Mouse (Mus musculus) hindbrain, embryonic 16.5 days (tissue): Measurements from ENCODE around the gene Myo18b. TPM values are rescaled to one million over a fixed set of nuclear protein-coding genes. Genes with fewer than 3 reads are reported as not detected.

ENCODE experiments used
- ATAC-seq: fragments of 200-750 bp; cut with Nextera tagmentation; 2 replicates; pipeline ENCODE4 v1.8.0; 2017; ENCODE audit warnings: moderate TSS enrichment, moderate library complexity
- H3K27ac ChIP-seq: fragments of 300-500 bp; sonication (generic); 2 replicates; pipeline ENCODE4 v1.5.1; 2014; ENCODE audit warnings: low read depth, mild to moderate bottlenecking, control low read depth, low read length, moderate library complexity
- H3K27me3 ChIP-seq: fragments of 300-500 bp; sonication (generic); replicated peaks from 2 replicates; pipeline ENCODE4 v1.6.1; 2014; ENCODE audit warnings: low read length; ENCODE audit not compliant: control insufficient read depth, insufficient read depth
- H3K36me3 ChIP-seq: fragments of 300-500 bp; sonication (generic); 2 replicates; pipeline ENCODE4 v1.6.1; 2014; ENCODE audit warnings: mild to moderate bottlenecking, low read length, moderate library complexity, mixed read lengths; ENCODE audit not compliant: control insufficient read depth, insufficient read depth
- H3K4me1 ChIP-seq: fragments of 300-500 bp; sonication (generic); 2 replicates; pipeline ENCODE4 v1.6.1; 2014; ENCODE audit warnings: low read depth, low read length; ENCODE audit not compliant: control insufficient read depth, insufficient read depth
- H3K4me2 ChIP-seq: fragments of 300-500 bp; sonication (generic); 2 replicates; pipeline ENCODE4 v1.6.1; 2014; ENCODE audit warnings: mild to moderate bottlenecking, low read length, control low read depth, moderate library complexity
- H3K4me3 ChIP-seq: fragments of 300-500 bp; sonication (generic); 2 replicates; pipeline ENCODE4 v1.5.1; 2014; ENCODE audit warnings: mild to moderate bottlenecking, low read length, control low read depth, moderate library complexity
- H3K9ac ChIP-seq: fragments of 300-500 bp; sonication (generic); 2 replicates; pipeline ENCODE4 v1.6.1; 2014; ENCODE audit warnings: low read depth, mild to moderate bottlenecking, control low read depth, low read length, moderate library complexity
- H3K9me3 ChIP-seq: fragments of 300-500 bp; sonication (generic); 2 replicates; pipeline ENCODE4 v1.6.1; 2014; ENCODE audit warnings: mild to moderate bottlenecking, low read length, moderate library complexity; ENCODE audit not compliant: control insufficient read depth
- WGBS: fragments of 180-500 bp; shearing (Covaris S2); extraction: QIAGEN DNeasy Blood & Tissue Kit; methylation state at CpG from one replicate; pipeline ENCODE4 v1.1.7; 2014; 5-methylcytosine and 5-hydroxymethylcytosine counted together
- polyA plus RNA-seq: library from polyadenylated mRNA; unstranded; fragments of >200 nt; fragmentation: Nextera tagmentation; extraction: Ambion mirVana; gene quantifications from 2 replicates; pipeline ENCODE4 v1.2.1, GENCODE M21; 2015

Gene Myo18b
- polyA plus RNA-seq, 1 experiment from 2014 or later: 1.2 TPM

- no peaks in the 10 kb centered on the region for H3K9me3 ChIP-seq
- H3K4me3 ChIP-seq: no peak overlapping the region
- H3K36me3 ChIP-seq: no peaks in the 10 kb centered on the region
- no peak overlapping the region for H3K9ac ChIP-seq
- no peak overlapping the region for H3K27ac ChIP-seq
- H3K4me1 ChIP-seq: peaks cover 11% of the 10 kb centered on the region; the same call in 1 of the 2 replicates
- no peaks in the 10 kb centered on the region for H3K27me3 ChIP-seq
- ATAC-seq: peak; percentile 37
- H3K4me2 ChIP-seq: no peak overlapping the region
- 24% methylated on average over 12 of the region's 12 CpGs for WGBS
Measured at GRCm38 (mm10) chr5:112718655-112719306, 177.4 kb downstream of the Myo18b start.

GRCm38 (mm10) chr5:112714679-112715446 lies 181.3 kb downstream of the Myo18b start:
- WGBS: 71% methylated on average over 8 of the region's 8 CpGs
- Histone ChIP-seq H3K9me3 (no peaks in the 10 kb centered on the region), H3K27ac (no peak overlapping the region), H3K4me2 (no peak overlapping the region), H3K4me3 (no peak overlapping the region), H3K27me3 (no peaks in the 10 kb centered on the region), H3K4me1 (peaks cover 11% of the 10 kb centered on the region; the same call in 1 of the 2 replicates), H3K36me3 (no peaks in the 10 kb centered on the region), H3K9ac (no peak overlapping the region)
- ATAC-seq: no peak

- H3K27me3 ChIP-seq: no peaks in the 10 kb centered on the region
- H3K9ac ChIP-seq: no peak overlapping the region
- no peak overlapping the region for H3K4me2 ChIP-seq
- no peak for ATAC-seq
- H3K36me3 ChIP-seq: no peaks in the 10 kb centered on the region
- no peaks in the 10 kb centered on the region for H3K4me1 ChIP-seq
- H3K27ac ChIP-seq: no peak overlapping the region
- no peak overlapping the region for H3K4me3 ChIP-seq
- H3K9me3 ChIP-seq: no peaks in the 10 kb centered on the region
Measured at GRCm38 (mm10) chr5:112709831-112710230, 186.3 kb downstream of the Myo18b start.

GRCm38 (mm10) chr5:112708441-112708840 lies 187.7 kb downstream of the Myo18b start:
- Histone ChIP-seq H3K27me3 (no peaks in the 10 kb centered on the region), H3K4me1 (no peaks in the 10 kb centered on the region), H3K27ac (no peak overlapping the region), H3K4me3 (no peak overlapping the region), H3K36me3 (no peaks in the 10 kb centered on the region), H3K4me2 (no peak overlapping the region), H3K9ac (no peak overlapping the region), H3K9me3 (no peaks in the 10 kb centered on the region)
- no peak for ATAC-seq

GRCm38 (mm10) chr5:112707478-112707877 lies 188.7 kb downstream of the Myo18b start:
- ATAC-seq: no peak
- Histone ChIP-seq H3K4me3 (no peak overlapping the region), H3K4me1 (no peaks in the 10 kb centered on the region), H3K36me3 (no peaks in the 10 kb centered on the region), H3K27ac (no peak overlapping the region), H3K4me2 (no peak overlapping the region), H3K9ac (no peak overlapping the region), H3K27me3 (no peaks in the 10 kb centered on the region), H3K9me3 (no peaks in the 10 kb centered on the region)
- 91% methylated on average over 2 of the region's 2 CpGs for WGBS

- WGBS: 84% methylated on average over 3 of the region's 3 CpGs
- Histone ChIP-seq H3K4me1 (no peaks in the 10 kb centered on the region), H3K4me3 (no peak overlapping the region), H3K4me2 (no peak overlapping the region), H3K9ac (no peak overlapping the region), H3K36me3 (no peaks in the 10 kb centered on the region), H3K27me3 (no peaks in the 10 kb centered on the region), H3K9me3 (no peaks in the 10 kb centered on the region), H3K27ac (no peak overlapping the region)
- ATAC-seq: no peak
Measured at GRCm38 (mm10) chr5:112700794-112701193, 195.4 kb downstream of the Myo18b start.

GRCm38 (mm10) chr5:112696683-112697082 lies 199.5 kb downstream of the Myo18b start:
- Histone ChIP-seq H3K27me3 (no peaks in the 10 kb centered on the region), H3K4me1 (peaks cover 3% of the 10 kb centered on the region; the same call in 1 of the 2 replicates), H3K36me3 (no peaks in the 10 kb centered on the region), H3K4me3 (no peak overlapping the region), H3K9ac (no peak overlapping the region), H3K9me3 (no peaks in the 10 kb centered on the region), H3K4me2 (no peak overlapping the region), H3K27ac (no peak overlapping the region)
- WGBS: 54% methylated on average over 4 of the region's 4 CpGs
- ATAC-seq: no peak

GRCm38 (mm10) chr5:112695254-112695711 lies 200.9 kb downstream of the Myo18b start:
- WGBS: 34% methylated on average over 7 of the region's 7 CpGs
- H3K4me1 ChIP-seq: peaks cover 3% of the 10 kb centered on the region; the same call in 1 of the 2 replicates
- H3K9ac ChIP-seq: no peak overlapping the region
- no peak overlapping the region for H3K27ac ChIP-seq
- ATAC-seq: no peak
- no peak overlapping the region for H3K4me2 ChIP-seq
- H3K27me3 ChIP-seq: no peaks in the 10 kb centered on the region
- H3K4me3 ChIP-seq: no peak overlapping the region
- no peaks in the 10 kb centered on the region for H3K36me3 ChIP-seq
- H3K9me3 ChIP-seq: no peaks in the 10 kb centered on the region

- Histone ChIP-seq H3K4me2 (no peak overlapping the region), H3K36me3 (no peaks in the 10 kb centered on the region), H3K9me3 (no peaks in the 10 kb centered on the region), H3K4me3 (no peak overlapping the region), H3K27me3 (no peaks in the 10 kb centered on the region), H3K4me1 (peaks cover 3% of the 10 kb centered on the region; the same call in 1 of the 2 replicates), H3K27ac (no peak overlapping the region), H3K9ac (no peak overlapping the region)
- WGBS: 71% methylated on average over 18 of the region's 18 CpGs
- ATAC-seq: peak; percentile 43; the same call in 1 of the 2 replicates
Measured at GRCm38 (mm10) chr5:112693286-112693849, 202.8 kb downstream of the Myo18b start.
